Mouse (Mus musculus): ENCODE measurements around the gene Elac2.

Elac2 gene

GRCm38 (mm10) chr11:64978720-64979488 is at the start of gene Elac2:
Gene Elac2 (plus strand): TSS chr11:64979038.
- TF ChIP-seq GATA4 (IDR thresholded peaks at IDR 0.05; ENCODE audit: insufficient replicate concordance, low read length) = no peak

- no peak for TF ChIP-seq GATA4 (IDR thresholded peaks at IDR 0.05; ENCODE audit: insufficient replicate concordance, low read length)
Measured at GRCm38 (mm10) chr11:64929130-64929529, 49.7 kb upstream of the Elac2 start.

GRCm38 (mm10) chr11:64931060-64931770 is 47.6 kb upstream of the Elac2 start:
- TF ChIP-seq GATA4 (IDR thresholded peaks at IDR 0.05; ENCODE audit: insufficient replicate concordance, low read length) = no peak

- no peak for TF ChIP-seq GATA4 (IDR thresholded peaks at IDR 0.05; ENCODE audit: insufficient replicate concordance, low read length)
Measured at GRCm38 (mm10) chr11:64937226-64937625, 41.6 kb upstream of the Elac2 start.

GRCm38 (mm10) chr11:64941193-64941592 is 37.6 kb upstream of the Elac2 start:
- no peak for TF ChIP-seq GATA4 (IDR thresholded peaks at IDR 0.05; ENCODE audit: insufficient replicate concordance, low read length)

GRCm38 (mm10) chr11:64949782-64950181 is 29.1 kb upstream of the Elac2 start:
- no peak for TF ChIP-seq GATA4 (IDR thresholded peaks at IDR 0.05; ENCODE audit: insufficient replicate concordance, low read length)

GRCm38 (mm10) chr11:64956962-64957729 is 21.7 kb upstream of the Elac2 start:
- TF ChIP-seq GATA4 (IDR thresholded peaks at IDR 0.05; ENCODE audit: insufficient replicate concordance, low read length) = no peak

- TF ChIP-seq GATA4 (IDR thresholded peaks at IDR 0.05; ENCODE audit: insufficient replicate concordance, low read length) = no peak
Measured at GRCm38 (mm10) chr11:64962629-64963028, 16.2 kb upstream of the Elac2 start.

GRCm38 (mm10) chr11:64968507-64968906 is 10.3 kb upstream of the Elac2 start:
- TF ChIP-seq GATA4 (IDR thresholded peaks at IDR 0.05; ENCODE audit: insufficient replicate concordance, low read length) = no peak

- TF ChIP-seq GATA4 (IDR thresholded peaks at IDR 0.05; ENCODE audit: insufficient replicate concordance, low read length) = no peak
Measured at GRCm38 (mm10) chr11:64968939-64969342, 9.9 kb upstream of the Elac2 start.

GRCm38 (mm10) chr11:64971471-64971988 is 7.3 kb upstream of the Elac2 start:
- TF ChIP-seq GATA4 (IDR thresholded peaks at IDR 0.05; ENCODE audit: insufficient replicate concordance, low read length) = no peak

- no peak for TF ChIP-seq GATA4 (IDR thresholded peaks at IDR 0.05; ENCODE audit: insufficient replicate concordance, low read length)
Measured at GRCm38 (mm10) chr11:64972418-64972817, 6.4 kb upstream of the Elac2 start.

- no peak for TF ChIP-seq GATA4 (IDR thresholded peaks at IDR 0.05; ENCODE audit: insufficient replicate concordance, low read length)
Measured at GRCm38 (mm10) chr11:64979489-64979845, 629 bp downstream of the Elac2 start.

GRCm38 (mm10) chr11:64988556-64988955 is 9.7 kb downstream of the Elac2 start:
- TF ChIP-seq GATA4 (IDR thresholded peaks at IDR 0.05; ENCODE audit: insufficient replicate concordance, low read length) = no peak

GRCm38 (mm10) chr11:64998439-64998838 is 19.6 kb downstream of the Elac2 start:
- no peak for TF ChIP-seq GATA4 (IDR thresholded peaks at IDR 0.05; ENCODE audit: insufficient replicate concordance, low read length)

Data from liver, adult (tissue).